Mouse (Mus musculus) spleen, adult 2 months (tissue): ENCODE measurements around the gene Creb5. TPM values are rescaled to one million over a fixed set of nuclear protein-coding genes. Genes with fewer than 3 reads are reported as not detected.

ENCODE experiments used
- DNase-seq, 2 experiments: peaks; one replicate each; pipeline versions ENCODE4 v3.0.0 to v3.0.0-alpha.2; 2012 to 2021; ENCODE audit warnings: low spot score in 2 of 2, low read depth in 1 of 2
- H3K27ac ChIP-seq: fragments of 200-500 bp; 2 replicates; pipeline ENCODE4 v1.5.1; 2012; ENCODE audit warnings: low read length, inconsistent platforms; ENCODE audit not compliant: insufficient read depth
- H3K27me3 ChIP-seq: fragments of 200-500 bp; 2 replicates; pipeline ENCODE4 v1.6.1; 2012; ENCODE audit warnings: mild to moderate bottlenecking, moderate library complexity, low read length, inconsistent platforms; ENCODE audit not compliant: control insufficient read depth, insufficient read depth
- H3K36me3 ChIP-seq: fragments of 200-500 bp; 2 replicates; pipeline ENCODE4 v1.6.1; 2012; ENCODE audit warnings: mild to moderate bottlenecking, low read length, inconsistent platforms; ENCODE audit not compliant: control insufficient read depth, insufficient read depth
- H3K4me1 ChIP-seq: fragments of 200-500 bp; 2 replicates; pipeline ENCODE4 v1.6.1; 2011; ENCODE audit warnings: inconsistent platforms; ENCODE audit not compliant: control insufficient read depth, insufficient read depth, insufficient read length
- H3K4me3 ChIP-seq: fragments of 200-500 bp; 2 replicates; pipeline ENCODE4 v1.5.1; 2011; ENCODE audit warnings: mild to moderate bottlenecking, inconsistent platforms; ENCODE audit not compliant: insufficient read depth, insufficient read length; ENCODE audit errors: extremely low read depth
- CTCF ChIP-seq: fragments of 200-500 bp; IDR thresholded peaks from 2 replicates; pipeline ENCODE4 v1.5.1; 2011; ENCODE audit warnings: mild to moderate bottlenecking, inconsistent platforms; ENCODE audit not compliant: insufficient read depth, insufficient read length, insufficient replicate concordance; ENCODE audit errors: extremely low read depth
- POLR2A ChIP-seq: fragments of 200-500 bp; IDR thresholded peaks from 2 replicates; pipeline ENCODE4 v1.6.1; 2011; ENCODE audit warnings: low read depth, low read length, inconsistent platforms
- WGBS: fragments of 180-500 bp; shearing (Covaris S2); methylation state at CpG from one replicate; pipeline ENCODE4 v1.1.7; 2018; 5-methylcytosine and 5-hydroxymethylcytosine counted together
- polyA plus RNA-seq: library from polyadenylated mRNA; depleted of rRNA; stranded (reverse); fragments of >200 nt; gene quantifications from 2 replicates; pipeline ENCODE4 v1.2.3, GENCODE M21; 2012

Gene Creb5
- polyA plus RNA-seq, 1 experiment = 0.37 TPM

DNA sequence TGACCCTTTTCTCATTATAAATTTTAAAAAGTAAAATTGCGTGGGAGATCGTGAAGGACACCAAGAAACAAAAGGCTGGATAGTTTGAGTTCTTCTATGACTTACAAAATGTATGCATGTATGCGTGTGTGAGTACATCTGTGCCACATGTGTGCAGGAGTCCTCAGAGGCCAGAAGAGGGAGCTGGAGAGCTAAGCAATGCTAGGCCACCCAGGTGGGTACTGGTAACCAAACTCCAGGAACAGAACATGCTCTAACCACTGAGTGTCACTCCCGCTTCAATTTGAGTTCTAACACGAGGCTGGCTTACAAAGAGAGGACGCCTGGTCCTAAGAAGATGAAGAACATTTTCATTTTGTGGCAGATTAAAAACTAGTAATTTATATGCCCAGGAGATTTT, 203.8 kb downstream of the Creb5 start:
- H3K4me1 ChIP-seq = no peaks in the 10 kb centered on the region
- no peak overlapping the region for H3K27ac ChIP-seq
- 92% methylated on average over 6 of the region's 6 CpGs for WGBS
- no peak overlapping the region for H3K4me3 ChIP-seq
- H3K36me3 ChIP-seq = no peaks in the 10 kb centered on the region
- DNase-seq = no peak
- TF ChIP-seq CTCF (no peak), POLR2A (no peak)
- no peaks in the 10 kb centered on the region for H3K27me3 ChIP-seq

DNA sequence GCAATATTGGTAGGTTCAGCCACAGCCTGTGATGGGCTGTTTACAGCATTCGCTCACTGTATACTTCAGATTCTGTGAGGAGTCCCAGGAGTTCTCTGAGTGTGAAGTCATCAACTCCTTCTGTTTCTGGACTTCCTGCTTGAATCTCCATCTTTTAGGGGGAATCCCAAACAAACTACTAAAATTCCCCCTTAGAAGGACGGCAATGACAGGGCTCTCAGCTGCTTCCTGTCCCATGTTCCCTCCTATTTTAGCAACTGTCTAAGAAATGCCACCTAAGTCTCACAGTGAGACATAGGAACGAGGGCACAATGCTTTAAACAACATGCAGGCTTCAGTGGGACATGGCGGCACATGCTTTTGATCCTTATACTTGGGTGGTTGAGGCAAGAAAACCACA, 204.3 kb downstream of the Creb5 start:
- no peak overlapping the region for H3K4me3 ChIP-seq
- no peaks in the 10 kb centered on the region for H3K36me3 ChIP-seq
- no peak for TF ChIP-seq POLR2A
- no peak for DNase-seq
- H3K27me3 ChIP-seq = no peaks in the 10 kb centered on the region
- H3K4me1 ChIP-seq = no peaks in the 10 kb centered on the region; the same call in 1 of the 2 replicates
- 78% methylated on average over 4 of the region's 4 CpGs for WGBS
- no peak overlapping the region for H3K27ac ChIP-seq

DNA sequence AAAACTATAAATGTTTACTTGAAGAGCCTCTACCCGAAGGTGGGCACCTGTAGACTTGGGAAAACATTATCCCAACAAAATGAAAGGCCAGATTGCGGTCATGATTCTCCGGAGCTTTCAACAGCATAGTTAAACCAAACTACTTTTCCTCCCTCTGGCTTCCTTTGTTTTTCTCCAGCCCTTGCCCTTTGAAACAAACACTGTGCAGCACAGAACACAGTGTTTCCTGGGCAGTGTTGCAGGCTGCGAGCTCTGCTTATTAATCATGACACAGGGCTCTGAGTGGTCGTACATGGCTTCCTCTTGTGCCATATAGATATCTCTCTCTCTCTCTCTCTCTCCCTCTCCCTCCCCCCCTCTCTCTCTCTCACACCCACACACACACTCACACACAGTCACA, 206.8 kb downstream of the Creb5 start:
- H3K27me3 ChIP-seq = no peaks in the 10 kb centered on the region
- no peaks in the 10 kb centered on the region; the same call in 1 of the 2 replicates for H3K4me1 ChIP-seq
- no peak overlapping the region for H3K27ac ChIP-seq
- 41% methylated on average over 5 of the region's 5 CpGs for WGBS
- H3K36me3 ChIP-seq = no peaks in the 10 kb centered on the region
- H3K4me3 ChIP-seq = no peak overlapping the region
- TF ChIP-seq POLR2A = no peak
- TF ChIP-seq CTCF = no peak
- no peak for DNase-seq

DNA sequence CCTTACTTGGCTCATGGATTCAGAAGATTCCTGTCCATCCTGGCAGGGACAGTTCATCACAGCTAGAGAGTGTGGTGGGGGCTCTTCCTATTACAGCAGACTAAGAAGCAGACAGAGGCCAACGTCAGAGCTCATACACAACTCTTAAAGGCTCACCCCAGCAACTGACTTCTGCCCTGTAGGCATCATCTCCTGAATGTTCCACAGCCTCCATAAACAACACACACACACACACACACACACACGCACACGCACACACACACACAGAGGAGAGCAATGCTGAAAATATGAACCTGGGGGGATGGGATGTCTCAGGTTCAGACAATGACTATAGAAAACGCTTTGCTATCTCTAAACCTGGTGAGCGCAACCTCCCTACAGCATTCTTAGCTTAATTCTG, 208.6 kb downstream of the Creb5 start:
- H3K4me3 ChIP-seq = no peak overlapping the region
- TF ChIP-seq CTCF (no peak), POLR2A (no peak)
- H3K27ac ChIP-seq = no peak overlapping the region
- no peaks in the 10 kb centered on the region for H3K36me3 ChIP-seq
- DNase-seq = no peak
- no peaks in the 10 kb centered on the region for H3K27me3 ChIP-seq
- H3K4me1 ChIP-seq = no peaks in the 10 kb centered on the region; the same call in 1 of the 2 replicates
- WGBS = 84% methylated on average over 5 of the region's 5 CpGs

- Histone ChIP-seq H3K4me3 (no peak overlapping the region), H3K36me3 (no peaks in the 10 kb centered on the region), H3K4me1 (no peaks in the 10 kb centered on the region; the same call in 1 of the 2 replicates), H3K27ac (no peak overlapping the region), H3K27me3 (no peaks in the 10 kb centered on the region)
- peak in 1 of 2 experiments; percentile 4 for DNase-seq
- 29% methylated on average over 4 of the region's 4 CpGs for WGBS
- TF ChIP-seq POLR2A (no peak), CTCF (no peak)
Measured at GRCm38 (mm10) chr6:53496325-53496753, 209.3 kb downstream of the Creb5 start.

- 85% methylated on average over 10 of the region's 10 CpGs for WGBS
- no peak for DNase-seq
- Histone ChIP-seq H3K4me1 (no peaks in the 10 kb centered on the region; the same call in 1 of the 2 replicates), H3K27ac (no peak overlapping the region), H3K36me3 (no peaks in the 10 kb centered on the region), H3K27me3 (no peaks in the 10 kb centered on the region), H3K4me3 (no peak overlapping the region)
- TF ChIP-seq POLR2A (no peak), CTCF (no peak)
Measured at GRCm38 (mm10) chr6:53497904-53498536, 210.9 kb downstream of the Creb5 start.

DNA sequence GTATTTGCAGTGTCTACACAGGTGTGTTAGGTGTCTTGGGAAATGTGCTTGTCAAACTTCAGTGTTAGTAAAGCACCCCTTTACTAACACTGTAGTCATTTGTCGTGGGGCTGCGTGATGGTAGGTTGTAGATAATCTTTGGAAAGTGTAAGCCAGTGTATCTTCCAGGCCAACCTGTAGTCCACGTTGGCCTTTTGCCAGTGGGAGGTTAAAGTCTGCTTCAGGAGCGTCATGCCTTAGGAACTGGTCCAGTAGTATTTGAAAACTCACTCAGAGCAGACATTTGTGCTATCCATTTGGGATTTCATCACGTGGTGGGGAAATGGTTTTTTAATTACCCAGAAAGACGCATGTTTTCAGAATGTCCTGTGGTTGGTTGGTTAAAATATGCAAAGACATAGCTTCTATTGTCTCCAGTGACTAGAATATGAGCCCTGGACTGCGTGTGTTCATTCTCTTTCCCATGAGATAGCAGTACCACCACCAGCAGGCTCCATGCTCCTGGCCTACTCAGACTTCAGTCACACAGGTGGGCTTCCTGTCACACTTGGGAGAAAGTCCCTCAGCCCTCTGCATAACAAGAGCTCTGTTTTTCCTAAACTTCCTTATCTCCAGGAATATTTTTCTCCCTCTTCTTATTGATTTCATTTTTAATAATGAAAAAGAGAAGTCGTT, 212.7 kb downstream of the Creb5 start:
- Histone ChIP-seq H3K36me3 (no peaks in the 10 kb centered on the region), H3K27me3 (no peaks in the 10 kb centered on the region), H3K27ac (no peak overlapping the region), H3K4me1 (no peaks in the 10 kb centered on the region; the same call in 1 of the 2 replicates), H3K4me3 (no peak overlapping the region)
- no peak for DNase-seq
- TF ChIP-seq CTCF (no peak), POLR2A (no peak)
- WGBS = 88% methylated on average over 8 of the region's 8 CpGs
